Mouse (Mus musculus) lung, postnatal 10 days (tissue): ENCODE measurements around the gene Gm10320.

Experiments used
- DNase-seq: peaks from one replicate; pipeline ENCODE4 v3.0.0; 2021

Gm10320 gene

DNA sequence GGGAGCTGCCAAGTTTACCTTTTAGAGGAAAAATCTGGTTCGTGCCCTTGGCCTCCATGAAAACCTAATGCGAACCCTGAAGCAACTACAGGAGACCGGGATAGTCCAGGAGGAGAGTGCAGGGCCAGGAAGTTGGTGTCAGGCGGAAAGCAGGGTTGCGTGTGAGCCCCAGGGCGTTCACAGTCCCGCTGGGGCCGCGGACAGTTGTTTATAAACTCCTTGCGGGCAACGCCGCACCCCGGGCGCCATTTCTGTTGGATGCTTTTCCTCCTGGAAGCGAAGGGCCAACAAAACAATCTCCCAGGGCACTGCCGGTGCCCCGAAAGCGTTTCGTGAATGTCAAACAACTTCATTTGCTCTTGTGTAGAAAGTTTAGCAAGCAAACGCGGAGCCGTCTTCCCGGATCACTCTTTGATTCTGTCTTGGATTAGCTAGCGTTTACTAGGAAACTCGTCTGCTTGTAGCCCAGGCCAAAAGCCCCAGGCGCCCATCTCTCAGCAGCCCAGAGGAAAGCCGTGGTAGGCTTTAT lies 11.1 kb upstream of the Gm10320 start:
- no peak for DNase-seq

GRCm38 (mm10) chr13:98502236-98502812 lies 10.5 kb upstream of the Gm10320 start:
- DNase-seq, result no peak

DNA sequence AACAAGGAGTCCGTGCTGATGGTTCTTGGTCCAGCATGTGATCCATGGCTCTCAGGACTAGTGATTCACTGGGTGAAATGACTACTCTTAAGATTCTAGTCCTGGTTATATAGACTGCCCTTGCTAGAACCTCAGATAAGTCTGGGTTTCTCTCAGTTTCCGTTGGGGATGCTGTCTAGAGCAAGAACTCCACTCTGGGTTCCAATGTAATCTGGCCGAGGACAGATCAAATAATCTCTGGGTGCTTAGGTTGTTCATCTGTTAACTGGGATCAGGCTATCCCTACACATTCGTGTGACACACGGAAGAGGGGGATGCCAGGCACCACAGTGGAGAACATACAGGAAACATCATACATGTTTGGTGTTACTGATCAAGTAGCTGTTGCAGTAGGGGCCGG lies 9.5 kb upstream of the Gm10320 start:
- no peak for DNase-seq

- no peak for DNase-seq
Observed at GRCm38 (mm10) chr13:98500471-98501125, 8.8 kb upstream of the Gm10320 start.

DNA sequence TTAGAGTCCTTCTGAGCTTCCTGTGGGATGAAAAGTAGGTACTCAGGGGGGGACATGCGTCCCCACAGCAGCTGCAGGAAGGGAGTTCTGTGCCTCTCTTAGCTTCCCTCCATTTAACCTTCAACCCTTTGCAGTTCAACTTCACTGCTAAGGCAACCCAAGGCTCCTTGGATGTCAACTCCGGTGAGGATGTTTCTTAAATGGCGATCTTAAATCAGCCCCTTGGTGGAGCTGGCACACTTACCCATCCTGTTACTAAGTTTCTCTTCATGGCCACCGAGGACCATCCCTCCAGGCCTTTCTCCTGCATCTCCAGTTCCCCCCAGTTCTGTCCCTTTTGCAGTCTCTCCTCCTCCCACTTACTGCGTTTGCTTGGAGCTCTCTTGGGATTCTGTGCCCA lies 6.8 kb upstream of the Gm10320 start:
- no peak for DNase-seq

DNA sequence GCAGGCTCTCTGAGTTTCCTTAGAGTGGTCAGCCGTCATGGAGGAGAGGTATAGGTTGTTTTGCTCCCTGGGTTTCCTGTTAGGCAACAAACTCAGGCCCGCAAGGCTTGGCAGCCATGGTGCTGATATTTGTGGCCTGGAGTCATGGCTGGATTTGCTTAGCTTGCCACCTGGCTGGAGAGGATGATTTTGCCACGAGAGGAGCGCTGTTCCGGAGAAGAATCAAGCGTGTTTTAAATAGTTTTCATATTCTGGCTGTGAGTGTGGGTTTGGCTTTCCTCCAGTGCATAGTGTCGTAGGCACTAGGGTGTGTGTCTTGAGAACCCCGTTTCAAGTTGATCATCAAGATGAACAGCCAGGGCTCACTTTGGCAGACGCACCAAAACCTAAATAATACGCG lies 6.3 kb upstream of the Gm10320 start:
- DNase-seq, result no peak

GRCm38 (mm10) chr13:98496917-98497870 lies 5.4 kb upstream of the Gm10320 start:
- no peak for DNase-seq

DNA sequence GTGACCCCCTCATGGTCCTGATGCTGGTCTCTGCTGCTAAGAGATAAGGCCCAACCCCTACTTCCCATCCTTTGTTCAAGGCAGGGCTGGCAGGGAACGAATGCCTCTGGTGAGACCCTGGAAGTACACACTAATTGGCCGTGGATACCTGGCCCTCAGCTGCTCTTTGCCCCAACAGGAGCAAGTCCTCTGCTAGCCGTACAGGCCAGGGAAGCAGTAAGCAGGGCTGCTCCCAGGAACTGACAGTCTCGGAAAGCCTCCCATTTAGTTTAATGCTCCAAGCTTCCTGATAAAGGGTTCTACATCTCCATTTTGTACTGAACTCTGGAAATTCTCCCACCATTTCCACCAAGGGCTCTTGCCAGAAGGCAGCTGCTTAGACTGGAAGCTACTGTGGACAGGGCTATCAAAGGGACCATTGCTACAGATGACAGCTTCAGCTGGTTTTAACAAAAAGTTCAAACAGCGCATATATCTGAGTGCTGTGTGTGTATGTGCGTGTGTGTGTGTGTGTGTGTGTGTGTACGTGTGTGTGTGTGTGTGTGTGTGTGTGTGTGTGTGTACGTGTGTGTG lies 2.8 kb upstream of the Gm10320 start:
- DNase-seq, result no peak

GRCm38 (mm10) chr13:98492569-98493255 lies 911 bp upstream of the Gm10320 start:
- DNase-seq, result no peak

GRCm38 (mm10) chr13:98486726-98487125 lies 5.1 kb downstream of the Gm10320 start:
- no peak for DNase-seq

- no peak for DNase-seq
Observed at GRCm38 (mm10) chr13:98486161-98486560, 5.6 kb downstream of the Gm10320 start.

- no peak for DNase-seq
Observed at GRCm38 (mm10) chr13:98485440-98485839, 6.4 kb downstream of the Gm10320 start.

GRCm38 (mm10) chr13:98477991-98478390 lies 13.8 kb downstream of the Gm10320 start:
- DNase-seq, result no peak

- DNase-seq, result peak; percentile 26
Observed at GRCm38 (mm10) chr13:98476839-98477495, 14.8 kb downstream of the Gm10320 start.

GRCm38 (mm10) chr13:98476175-98476838 lies 15.5 kb downstream of the Gm10320 start:
- no peak for DNase-seq

- no peak for DNase-seq
Observed at GRCm38 (mm10) chr13:98475681-98476080, 16.1 kb downstream of the Gm10320 start.

GRCm38 (mm10) chr13:98473034-98473433 lies 18.8 kb downstream of the Gm10320 start:
- peak; percentile 46 for DNase-seq

DNA sequence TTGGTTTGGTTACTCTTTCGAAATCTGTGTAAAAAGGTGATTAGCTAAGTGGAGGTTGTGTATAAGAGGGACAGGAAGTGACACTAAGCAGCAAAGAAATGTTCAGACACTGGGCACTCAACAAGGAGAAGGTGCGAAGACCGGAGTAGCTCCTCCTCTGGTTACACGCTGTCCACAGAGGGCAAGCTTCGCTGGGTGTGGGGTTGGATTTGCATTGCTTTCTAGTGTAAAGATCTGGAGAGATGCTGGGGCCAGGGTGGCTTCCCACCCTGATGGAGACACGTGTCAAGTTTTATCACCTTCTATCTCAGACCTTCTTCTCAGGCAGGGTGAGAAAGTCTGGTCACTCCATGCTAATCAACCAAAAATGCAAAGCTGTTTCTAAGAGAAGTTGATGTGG lies 20.0 kb downstream of the Gm10320 start:
- DNase-seq, result no peak

- no peak for DNase-seq
Observed at GRCm38 (mm10) chr13:98470321-98470720, 21.5 kb downstream of the Gm10320 start.

- no peak for DNase-seq
Observed at GRCm38 (mm10) chr13:98469916-98470315, 21.9 kb downstream of the Gm10320 start.

DNA sequence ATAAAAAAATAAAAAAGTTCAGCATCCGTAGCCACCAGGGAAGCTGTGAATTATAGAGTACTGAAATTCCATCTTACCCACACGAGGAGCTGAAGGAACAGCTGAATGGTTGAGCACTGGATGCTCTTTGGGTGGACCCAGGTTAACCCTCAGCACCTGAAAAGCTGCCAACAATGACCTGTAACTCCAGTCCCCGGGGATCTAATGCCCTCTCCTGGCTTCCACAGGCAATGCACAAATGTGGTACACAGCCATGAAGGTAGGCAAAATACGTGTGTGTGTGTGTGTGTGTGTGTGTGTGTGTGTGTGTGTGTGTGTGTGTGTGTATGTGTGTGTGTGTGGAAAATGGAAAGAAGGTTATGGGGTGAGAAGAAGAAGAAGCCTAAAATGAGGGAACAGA lies 30.3 kb downstream of the Gm10320 start:
- DNase-seq, result no peak
